Mouse (Mus musculus) lung, postnatal 14 days (tissue): Measurements from ENCODE around the gene Actrt2.

Source experiments
- DNase-seq: peaks from one replicate; pipeline ENCODE4 v3.0.0; 2021

Actrt2 gene

GRCm38 (mm10) chr4:154637468-154638319, 30.0 kb downstream of the Actrt2 start:
- DNase-seq = no peak

- peak; percentile 59 for DNase-seq
Measured at GRCm38 (mm10) chr4:154636721-154637311, 30.9 kb downstream of the Actrt2 start, which contains the start of gene Prdm16. TSS of gene Prdm16 (minus strand) at chr4:154636873.

DNA sequence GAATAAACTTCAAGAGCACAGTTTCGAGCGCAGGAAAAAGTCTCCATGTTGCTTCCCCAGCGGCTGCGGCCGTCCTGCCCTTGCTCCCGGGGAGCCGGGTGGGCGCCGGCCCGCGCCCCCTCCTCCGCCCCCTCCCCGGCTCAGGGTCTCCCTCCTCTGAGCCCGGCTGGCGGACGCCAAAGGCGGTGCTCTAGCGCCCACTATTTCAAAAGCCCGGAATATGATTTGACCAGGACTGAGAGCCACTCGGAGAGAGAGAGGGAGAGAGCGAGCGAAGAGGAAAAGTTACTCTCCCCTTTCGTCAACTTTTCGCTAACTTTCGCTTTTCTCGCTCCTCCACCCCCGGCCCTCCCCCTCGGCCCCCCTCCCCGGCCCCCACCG, 31.6 kb downstream of the Actrt2 start:
- peak; percentile 53 for DNase-seq

- DNase-seq = peak; percentile 61
Measured at GRCm38 (mm10) chr4:154635241-154636052, 32.2 kb downstream of the Actrt2 start.

- no peak for DNase-seq
Measured at GRCm38 (mm10) chr4:154634470-154635240, 33.0 kb downstream of the Actrt2 start.

- no peak for DNase-seq
Measured at GRCm38 (mm10) chr4:154634001-154634400, 33.7 kb downstream of the Actrt2 start.

GRCm38 (mm10) chr4:154632800-154633764, 34.6 kb downstream of the Actrt2 start:
- no peak for DNase-seq

GRCm38 (mm10) chr4:154630763-154631162, 36.9 kb downstream of the Actrt2 start:
- DNase-seq = no peak

GRCm38 (mm10) chr4:154627419-154628142, 40.1 kb downstream of the Actrt2 start:
- DNase-seq = no peak

- no peak for DNase-seq
Measured at GRCm38 (mm10) chr4:154626282-154626681, 41.4 kb downstream of the Actrt2 start.

DNA sequence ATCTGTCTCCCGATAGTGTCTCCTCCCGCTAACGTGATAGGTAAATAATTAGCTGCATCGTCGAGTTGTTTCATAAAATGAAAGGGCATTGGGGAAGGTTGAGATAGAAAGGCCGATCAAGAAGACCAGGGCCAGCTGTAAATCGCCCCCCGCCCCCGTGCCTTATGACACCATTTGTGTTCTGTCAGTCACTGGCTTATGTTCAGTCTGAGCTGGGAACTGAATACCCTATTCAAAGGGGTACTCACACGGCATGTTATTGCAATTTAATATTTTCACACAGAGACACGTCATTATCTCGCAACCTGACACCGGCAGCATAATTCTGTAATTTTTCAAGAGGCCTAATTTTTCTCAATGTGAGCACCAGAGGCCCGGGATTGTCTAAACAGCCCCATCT, 42.0 kb downstream of the Actrt2 start:
- no peak for DNase-seq

DNA sequence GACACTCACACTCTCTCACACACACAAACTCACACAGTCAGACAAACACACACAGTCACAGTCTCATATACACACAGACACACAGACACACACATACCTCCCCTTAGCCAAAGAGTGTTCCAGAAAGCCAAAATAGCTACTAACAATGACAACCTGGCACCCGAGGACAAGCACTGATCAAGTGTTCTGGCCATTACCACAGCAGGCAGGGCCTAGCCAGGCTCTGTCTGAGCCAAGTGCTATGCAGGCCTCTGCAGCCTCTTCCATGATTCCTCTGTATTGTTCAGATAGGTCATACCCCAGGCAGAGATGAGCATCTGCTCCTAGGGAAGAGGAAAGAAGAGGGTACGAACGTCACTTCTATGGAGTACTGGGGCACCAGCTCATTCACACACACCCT, 44.4 kb downstream of the Actrt2 start:
- DNase-seq = no peak

DNA sequence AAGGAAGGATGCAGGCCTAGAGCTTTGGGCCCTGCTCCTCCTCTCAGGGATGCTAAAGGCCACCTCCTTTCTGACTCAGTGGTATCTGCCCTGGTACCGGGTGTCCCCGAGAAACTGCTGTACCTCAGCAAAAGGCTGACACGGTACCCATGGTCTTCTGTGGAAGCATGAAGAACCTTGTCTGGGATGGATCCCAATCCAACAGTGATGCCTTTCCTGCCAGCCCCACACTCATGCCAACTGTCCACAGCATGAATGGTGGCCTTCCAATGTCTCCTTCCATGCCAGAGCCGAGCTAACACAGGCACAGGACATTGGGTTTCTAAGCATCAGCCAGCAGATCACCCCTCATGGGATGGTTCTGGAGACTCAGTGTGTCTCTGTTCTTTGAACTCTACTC, 45.1 kb downstream of the Actrt2 start:
- DNase-seq = no peak
